8 mouse cellular contexts compared by ENCODE assay signal in the genomic region with DNA sequence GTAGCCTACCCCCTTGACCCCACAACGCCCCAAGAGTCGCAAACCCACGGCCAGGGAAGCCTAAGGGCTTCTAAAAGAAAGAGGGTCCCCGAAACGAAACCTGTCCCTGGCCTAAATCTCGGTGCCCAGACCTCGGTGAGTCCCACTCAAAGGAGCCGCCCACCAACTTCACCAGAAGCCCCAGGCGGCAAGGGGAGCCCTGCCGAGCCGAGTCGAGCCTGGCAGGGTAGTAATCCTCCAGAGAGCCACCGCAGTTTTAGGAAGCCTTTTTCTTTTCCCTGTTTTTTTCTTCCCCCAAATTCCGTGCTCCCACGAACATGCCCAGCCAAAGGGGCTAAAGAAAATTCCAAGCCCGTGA. TPM values are rescaled to one million over a fixed set of nuclear protein-coding genes. Genes with fewer than 3 reads are reported as not detected.
DNase-seq lines count a peak whose midpoint lies in the region; ATAC-seq and TF ChIP-seq lines count a peak whose summit lies in the region.

No protein-coding gene starts in this region.

- H3K9ac ChIP-seq in limb, embryonic 12.5 days (replicated peaks): peak overlapping the region; percentile 79
- H3K9ac ChIP-seq in neural tube, embryonic 15.5 days (replicated peaks): no peak overlapping the region

- peak overlapping the region; percentile 93; the same call in 1 of the 2 replicates for H3K27ac ChIP-seq in embryonic fibroblast, embryonic 13.5 days (ENCODE audit: insufficient read depth, low read length)
- H3K27ac ChIP-seq in limb, embryonic 12.5 days: peak overlapping the region; percentile 91; the same call in 1 of the 2 replicates
- no peak overlapping the region for H3K27ac ChIP-seq in neural tube, embryonic 15.5 days (replicated peaks)

- peak overlapping the region; percentile 96 for H3K4me2 ChIP-seq in limb, embryonic 12.5 days
- H3K4me2 ChIP-seq in neural tube, embryonic 15.5 days: peak overlapping the region; percentile 100

- intact Hi-C loops in gastrocnemius, postnatal 14 days (cut with DNase I; ENCODE audit: low total_unique reads): no loop called here

- no peak for DNase-seq in lung, adult 2 months
- DNase-seq in lung, adult 18-20 months: no peak
- no peak for DNase-seq in gastrocnemius, postnatal 14 days
- DNase-seq in spleen, postnatal 36 days (ENCODE audit: low spot score in 2 of 2): no peak
- DNase-seq in ovary, postnatal 10 days (ENCODE audit: low spot score): no peak

- peaks cover 68% of the 10 kb centered on the region for H3K27me3 ChIP-seq in limb, embryonic 12.5 days
- peaks cover 63% of the 10 kb centered on the region for H3K27me3 ChIP-seq in neural tube, embryonic 15.5 days (replicated peaks)

- no peak for TF ChIP-seq POLR2A in lung, adult 2 months (IDR thresholded peaks at IDR 0.05; ENCODE audit: borderline replicate concordance, extremely low read depth, low read depth, low read length)
- TF ChIP-seq POLR2A in embryonic fibroblast, embryonic 13.5 days (IDR thresholded peaks at IDR 0.05; ENCODE audit: low read depth, low read length): 0 out of 2 replicates have a peak, but pooled peaks have one; percentile 3

- peak overlapping the region; percentile 62 for H3K4me3 ChIP-seq in lung, adult 2 months (replicated peaks; ENCODE audit: extremely low read depth, low read depth, low read length)
- H3K4me3 ChIP-seq in embryonic fibroblast, embryonic 13.5 days (ENCODE audit: insufficient read depth, low read length): peak overlapping the region; percentile 80
- peak overlapping the region; percentile 68 for H3K4me3 ChIP-seq in limb, embryonic 12.5 days (replicated peaks)
- peak overlapping the region; percentile 58 for H3K4me3 ChIP-seq in neural tube, embryonic 15.5 days (replicated peaks)

- peaks cover 8% of the 10 kb centered on the region; the same call in 1 of the 2 replicates for H3K4me1 ChIP-seq in lung, adult 2 months (ENCODE audit: control insufficient read depth, insufficient read depth, low read length)
- H3K4me1 ChIP-seq in embryonic fibroblast, embryonic 13.5 days (ENCODE audit: control insufficient read depth, insufficient read depth, low read length): no peaks in the 10 kb centered on the region
- peaks cover 48% of the 10 kb centered on the region for H3K4me1 ChIP-seq in limb, embryonic 12.5 days (replicated peaks)
- peaks cover 59% of the 10 kb centered on the region for H3K4me1 ChIP-seq in neural tube, embryonic 15.5 days

- 1% methylated on average over 16 of the region's 16 CpGs for WGBS in lung, adult 2 months
- under 1% methylated on average over 16 of the region's 16 CpGs for WGBS in limb, embryonic 12.5 days
- WGBS in neural tube, embryonic 15.5 days: 0% methylated on average over 16 of the region's 16 CpGs

- 0 out of 2 replicates have a peak, but pooled peaks have one; percentile 18 for ATAC-seq in limb, embryonic 12.5 days (ENCODE audit: insufficient number of reproducible peaks, insufficient read depth, low FRiP score, low TSS enrichment, low read depth)
- no peak for ATAC-seq in neural tube, embryonic 15.5 days (ENCODE audit: low FRiP score)

- H3K36me3 ChIP-seq in limb, embryonic 12.5 days: no peaks in the 10 kb centered on the region
- no peaks in the 10 kb centered on the region for H3K36me3 ChIP-seq in neural tube, embryonic 15.5 days

- TF ChIP-seq CTCF in lung, adult 2 months (IDR thresholded peaks at IDR 0.05; ENCODE audit: insufficient read depth, low read length): no peak
- TF ChIP-seq CTCF in embryonic fibroblast, embryonic 13.5 days (IDR thresholded peaks at IDR 0.05; ENCODE audit: borderline replicate concordance, insufficient read depth, low read length): no peak

- no peaks in the 10 kb centered on the region for H3K9me3 ChIP-seq in limb, embryonic 12.5 days
- H3K9me3 ChIP-seq in neural tube, embryonic 15.5 days (replicated peaks): no peaks in the 10 kb centered on the region

RNA-seq across cellular contexts. Expression of a gene that starts 4.9 kb away (rescaled TPM):
- polyA plus RNA-seq in lung, adult 2 months (2012; rRNA removed): 0.22 and 0.48 TPM in 2 replicates
- polyA plus RNA-seq in embryonic fibroblast, embryonic 13.5 days (2011; ENCODE audit: insufficient read length, low read depth, missing spikeins): 5.3 and 5.4 TPM in 2 replicates
- polyA plus RNA-seq in limb, embryonic 12.5 days (2016; fragmentation: Nextera tagmentation; extraction: Ambion mirVana): 1.9 and 2.1 TPM in 2 replicates
- polyA plus RNA-seq in neural tube, embryonic 15.5 days (2015; fragmentation: Nextera tagmentation; extraction: Ambion mirVana): 1.2 and 1.7 TPM in 2 replicates
- under 1 TPM; 0.35 to 0.40 TPM for total RNA-seq in gastrocnemius, postnatal 14 days (2021)
